Mouse (Mus musculus) erythroblast, embryonic 14.5 days (primary cell): ENCODE measurements around the gene Dnah14. TPM values are rescaled to one million over a fixed set of nuclear protein-coding genes. Genes with fewer than 3 reads are reported as not detected.

Experiments
- H3K27me3 ChIP-seq: 2 replicates; pipeline ENCODE4 v1.6.1; 2012; ENCODE audit warnings: inconsistent platforms; ENCODE audit not compliant: control insufficient read depth
- H3K36me3 ChIP-seq: 2 replicates; pipeline ENCODE4 v1.6.1; 2012; ENCODE audit warnings: mild to moderate bottlenecking, inconsistent platforms; ENCODE audit not compliant: control insufficient read depth
- H3K4me1 ChIP-seq: 2 replicates; pipeline ENCODE4 v1.6.1; 2012; ENCODE audit warnings: inconsistent platforms; ENCODE audit not compliant: control insufficient read depth
- H3K4me3 ChIP-seq: replicated peaks from 2 replicates; pipeline ENCODE3; 2012; ENCODE audit warnings: moderate library complexity, mild to moderate bottlenecking, inconsistent platforms
- H3K9me3 ChIP-seq: 2 replicates; pipeline ENCODE4 v1.6.1; 2012; ENCODE audit warnings: low read length, inconsistent platforms, mixed read lengths; ENCODE audit not compliant: control insufficient read depth
- GATA1 ChIP-seq: IDR thresholded peaks from 2 replicates; pipeline ENCODE4 v1.6.1; 2012; ENCODE audit warnings: low read length, inconsistent platforms, mixed read lengths
- TAL1 ChIP-seq: IDR thresholded peaks from 3 replicates; pipeline ENCODE4 v1.6.1; 2012; ENCODE audit warnings: low read length, inconsistent platforms, mixed read lengths
- polyA plus RNA-seq: library from polyadenylated mRNA; stranded (reverse); fragments of >175 nt; gene quantifications from 2 replicates; pipeline ENCODE4 v1.2.3, GENCODE M21; 2012

Dnah14 gene
- polyA plus RNA-seq = not detected in 2 replicates

GRCm38 (mm10) chr1:181576322-181576721, at the start of gene Dnah14:
Gene Dnah14 (plus strand): TSS chr1:181576559.
- Histone ChIP-seq H3K4me1 (peaks cover 1% of the 10 kb centered on the region; the same call in 1 of the 2 replicates), H3K9me3 (no peaks in the 10 kb centered on the region), H3K27me3 (no peaks in the 10 kb centered on the region), H3K36me3 (no peaks in the 10 kb centered on the region), H3K4me3 (no peak within 1 kb of the TSS)
- no peak for TF ChIP-seq GATA1
- TF ChIP-seq TAL1 = no peak

GRCm38 (mm10) chr1:181529368-181529767, 47.0 kb upstream of the Dnah14 start:
- no peaks in the 10 kb centered on the region for H3K9me3 ChIP-seq
- no peaks in the 10 kb centered on the region for H3K4me1 ChIP-seq
- H3K27me3 ChIP-seq = no peaks in the 10 kb centered on the region
- no peaks in the 10 kb centered on the region for H3K36me3 ChIP-seq
- TF ChIP-seq TAL1 = no peak
- no peak for TF ChIP-seq GATA1
- H3K4me3 ChIP-seq = no peak overlapping the region

GRCm38 (mm10) chr1:181535165-181535873, 41.0 kb upstream of the Dnah14 start:
- H3K9me3 ChIP-seq = no peaks in the 10 kb centered on the region
- TF ChIP-seq TAL1 = no peak
- TF ChIP-seq GATA1 = no peak
- no peaks in the 10 kb centered on the region for H3K36me3 ChIP-seq
- no peaks in the 10 kb centered on the region for H3K27me3 ChIP-seq
- no peak overlapping the region for H3K4me3 ChIP-seq
- H3K4me1 ChIP-seq = no peaks in the 10 kb centered on the region; the same call in 1 of the 2 replicates

DNA sequence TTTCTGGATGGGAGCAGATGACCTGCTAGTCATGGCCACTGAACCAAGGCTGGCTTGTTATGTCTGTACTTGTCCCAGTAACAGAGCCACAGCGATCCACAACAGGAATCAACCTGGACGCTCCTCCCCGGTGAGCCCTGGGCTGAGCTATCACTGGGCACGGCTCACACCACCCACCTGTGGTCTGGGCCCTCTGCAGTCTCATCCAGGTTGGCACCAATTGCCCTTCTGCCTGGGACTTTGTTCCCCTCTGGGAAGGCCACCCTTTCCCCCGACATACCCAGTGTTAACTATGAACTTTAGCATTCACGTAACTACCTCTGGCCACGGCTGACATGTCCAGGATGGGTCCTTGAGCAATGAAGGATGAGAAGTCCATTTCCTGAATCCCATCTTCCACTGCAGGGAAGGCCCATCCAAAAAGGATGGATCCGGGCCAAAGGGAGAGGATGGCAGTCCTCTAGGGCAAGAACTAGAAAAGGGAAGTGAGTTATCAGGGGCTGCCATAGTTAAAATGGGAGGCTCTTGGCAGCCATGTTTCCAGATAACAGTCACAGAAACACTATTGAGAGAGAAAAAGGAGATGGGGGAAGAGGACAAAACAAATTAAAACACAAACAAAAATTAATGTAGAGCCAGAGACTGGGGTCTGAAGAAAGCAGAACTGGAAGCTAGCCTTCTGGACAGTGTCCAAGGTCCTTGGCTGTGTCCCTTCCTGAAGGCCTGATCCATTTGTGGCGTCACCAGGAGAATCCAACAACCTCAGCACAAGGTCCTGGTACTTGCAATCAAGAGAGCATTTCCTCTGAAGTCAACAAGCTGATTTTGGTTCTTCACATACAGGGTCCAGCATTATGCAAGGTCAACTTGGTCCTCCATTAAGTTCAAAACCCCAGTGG, 38.5 kb upstream of the Dnah14 start:
- TF ChIP-seq GATA1 (no peak), TAL1 (no peak)
- no peaks in the 10 kb centered on the region for H3K36me3 ChIP-seq
- H3K4me3 ChIP-seq = no peak overlapping the region
- H3K4me1 ChIP-seq = no peaks in the 10 kb centered on the region; the same call in 1 of the 2 replicates
- no peaks in the 10 kb centered on the region for H3K27me3 ChIP-seq
- no peaks in the 10 kb centered on the region for H3K9me3 ChIP-seq

- Histone ChIP-seq H3K4me3 (no peak overlapping the region), H3K36me3 (no peaks in the 10 kb centered on the region), H3K27me3 (peaks cover 5% of the 10 kb centered on the region), H3K4me1 (no peaks in the 10 kb centered on the region; the same call in 1 of the 2 replicates), H3K9me3 (no peaks in the 10 kb centered on the region)
- no peak for TF ChIP-seq TAL1
- TF ChIP-seq GATA1 = no peak
Measured at GRCm38 (mm10) chr1:181539846-181540769, 36.3 kb upstream of the Dnah14 start.

GRCm38 (mm10) chr1:181543711-181544383, 32.5 kb upstream of the Dnah14 start:
- Histone ChIP-seq H3K9me3 (no peaks in the 10 kb centered on the region), H3K4me3 (no peak overlapping the region), H3K4me1 (peaks cover 2% of the 10 kb centered on the region; the same call in 1 of the 2 replicates), H3K36me3 (no peaks in the 10 kb centered on the region), H3K27me3 (peaks cover 5% of the 10 kb centered on the region)
- no peak for TF ChIP-seq GATA1
- TF ChIP-seq TAL1 = no peak

- no peaks in the 10 kb centered on the region for H3K36me3 ChIP-seq
- 0 out of 2 replicates have a peak, but pooled peaks cover 2% of the 10 kb centered on the region for H3K4me1 ChIP-seq
- H3K4me3 ChIP-seq = no peak overlapping the region
- no peak for TF ChIP-seq TAL1
- TF ChIP-seq GATA1 = no peak
- H3K9me3 ChIP-seq = no peaks in the 10 kb centered on the region
- H3K27me3 ChIP-seq = peaks cover 5% of the 10 kb centered on the region
Measured at GRCm38 (mm10) chr1:181545044-181545772, 31.2 kb upstream of the Dnah14 start.
